Mouse (Mus musculus) kidney, adult 2 months (tissue): ENCODE measurements around the gene Crtc2.

Source experiments
- CTCF ChIP-seq: fragments of 200-500 bp; conservative IDR thresholded peaks from 2 replicates; pipeline ENCODE4 v1.5.1; 2011; ENCODE audit warnings: low read depth, mild to moderate bottlenecking, control low read depth, low read length, moderate library complexity, mixed read lengths; ENCODE audit not compliant: insufficient read depth, insufficient read length
- POLR2A ChIP-seq: fragments of 200-500 bp; IDR thresholded peaks from one replicate; pipeline ENCODE4 v1.6.1; 2011; ENCODE audit warnings: low read depth, low read length, control low read depth

DNA sequence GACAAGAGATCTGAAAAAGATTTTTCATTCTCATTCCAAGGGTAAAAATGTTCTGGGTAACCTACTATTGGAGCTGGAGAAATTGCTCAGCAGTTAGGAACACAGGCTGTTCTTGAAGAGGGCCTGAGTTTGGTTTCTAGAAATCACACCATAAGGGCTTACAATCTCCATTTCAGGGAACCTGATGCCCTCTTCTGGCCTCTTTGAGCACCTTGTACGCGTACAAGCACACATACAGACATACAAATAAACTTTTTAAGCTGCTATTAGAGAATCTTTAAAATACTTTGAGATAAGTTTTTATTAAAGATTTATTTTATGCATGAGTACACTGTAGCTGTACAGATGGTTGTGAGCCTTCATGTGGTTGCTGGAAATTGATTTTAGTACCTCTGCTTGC lies 49.4 kb upstream of the Crtc2 start:
- TF ChIP-seq POLR2A (no peak), CTCF (no peak)
